Mouse (Mus musculus) liver, embryonic 13.5 days (tissue): ENCODE results near the gene Rapgef5. TPM values are rescaled to one million over a fixed set of nuclear protein-coding genes. Genes with fewer than 3 reads are reported as not detected.

Source experiments
- ATAC-seq: fragments of 200-750 bp; cut with Nextera tagmentation; 2 replicates; pipeline ENCODE4 v1.8.0; 2017; ENCODE audit warnings: low read depth, mild to moderate bottlenecking, moderate number of reproducible peaks, moderate library complexity
- DNase-seq: peaks from one replicate; pipeline ENCODE4 v3.0.0; 2022
- H3K27ac ChIP-seq: fragments of 300-500 bp; sonication (generic); 2 replicates; pipeline ENCODE4 v1.5.1; 2015; ENCODE audit warnings: moderate library complexity, mild to moderate bottlenecking, inconsistent platforms
- H3K27me3 ChIP-seq: fragments of 300-500 bp; sonication (generic); 2 replicates; pipeline ENCODE4 v1.6.1; 2015; ENCODE audit warnings: mild to moderate bottlenecking, inconsistent platforms
- H3K36me3 ChIP-seq: fragments of 300-500 bp; sonication (generic); 2 replicates; pipeline ENCODE4 v1.6.1; 2015; ENCODE audit warnings: mild to moderate bottlenecking, inconsistent platforms
- H3K4me1 ChIP-seq: fragments of 300-500 bp; sonication (generic); replicated peaks from 2 replicates; pipeline ENCODE4 v1.6.1; 2015; ENCODE audit warnings: inconsistent platforms
- H3K4me2 ChIP-seq: fragments of 300-500 bp; sonication (generic); 2 replicates; pipeline ENCODE4 v1.6.1; 2015; ENCODE audit warnings: inconsistent platforms, mild to moderate bottlenecking, moderate library complexity
- H3K4me3 ChIP-seq: fragments of 300-500 bp; sonication (generic); replicated peaks from 2 replicates; pipeline ENCODE4 v1.5.1; 2015; ENCODE audit warnings: mild to moderate bottlenecking, inconsistent platforms
- H3K9ac ChIP-seq: fragments of 300-500 bp; sonication (generic); 2 replicates; pipeline ENCODE4 v1.6.1; 2015; ENCODE audit warnings: mild to moderate bottlenecking, inconsistent platforms
- H3K9me3 ChIP-seq: fragments of 300-500 bp; sonication (generic); replicated peaks from 2 replicates; pipeline ENCODE4 v1.6.1; 2016; ENCODE audit warnings: inconsistent platforms
- WGBS: fragments of 180-500 bp; shearing (Covaris S2); methylation state at CpG from one replicate; pipeline ENCODE4 v1.1.7; 2015; ENCODE audit not compliant: insufficient replicate concordance; 5-methylcytosine and 5-hydroxymethylcytosine counted together
- polyA plus RNA-seq: library from polyadenylated mRNA; unstranded; fragments of >200 nt; fragmentation: Nextera tagmentation; extraction: Ambion mirVana; gene quantifications from 2 replicates; pipeline ENCODE4 v1.2.1, GENCODE M21; 2015

The Rapgef5 gene
- polyA plus RNA-seq, 1 experiment from 2014 or later = 1.3 TPM

DNA sequence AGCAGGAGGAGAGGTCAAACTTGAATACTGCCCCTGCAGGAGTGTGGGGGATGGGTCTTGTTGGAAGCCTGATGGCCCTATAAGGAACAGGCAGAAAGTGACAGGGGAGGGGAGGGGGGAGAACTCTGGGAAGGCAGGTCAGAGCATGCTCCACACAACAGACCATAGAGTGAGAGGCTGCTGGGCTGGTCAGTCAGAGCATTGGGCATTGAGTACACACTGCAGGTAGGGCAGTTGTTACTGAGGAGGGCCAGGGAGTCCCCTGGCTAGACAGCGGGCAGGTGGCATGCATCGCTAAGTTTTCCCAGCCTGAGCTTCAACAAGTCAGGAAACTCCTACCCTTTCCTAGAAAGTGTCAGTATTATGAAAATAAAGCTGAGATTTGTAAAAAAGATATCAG is 106.7 kb downstream of the Rapgef5 start:
- no peaks in the 10 kb centered on the region for H3K36me3 ChIP-seq
- no peak for ATAC-seq
- H3K4me2 ChIP-seq = no peak overlapping the region
- WGBS = 84% methylated on average over 2 of the region's 2 CpGs
- H3K4me1 ChIP-seq = no peaks in the 10 kb centered on the region
- no peak overlapping the region for H3K27ac ChIP-seq
- H3K27me3 ChIP-seq = no peaks in the 10 kb centered on the region
- no peak for DNase-seq
- no peak overlapping the region for H3K4me3 ChIP-seq
- no peak overlapping the region for H3K9ac ChIP-seq
- H3K9me3 ChIP-seq = no peaks in the 10 kb centered on the region

DNA sequence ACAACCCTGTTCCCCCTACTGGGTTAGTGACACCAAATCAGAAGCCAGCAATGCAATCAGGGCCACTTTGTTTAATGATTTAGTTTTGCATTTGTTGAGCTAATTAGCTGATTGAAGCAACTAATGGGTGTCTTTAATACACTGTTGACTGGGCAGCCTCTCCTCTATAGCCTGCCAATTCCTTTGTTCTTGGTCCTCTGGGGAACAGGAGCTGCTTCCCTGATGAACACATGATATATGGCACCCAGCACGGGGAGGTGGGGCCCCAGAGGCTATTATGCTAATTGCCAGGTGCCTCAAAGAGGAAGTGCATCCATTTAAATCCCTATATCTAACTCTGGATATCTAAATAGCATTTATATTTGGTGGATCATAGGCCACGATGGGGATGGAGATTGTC is 111.0 kb downstream of the Rapgef5 start:
- no peak for DNase-seq
- H3K4me3 ChIP-seq = no peak overlapping the region
- H3K4me1 ChIP-seq = no peaks in the 10 kb centered on the region
- 42% methylated on average over 2 of the region's 2 CpGs for WGBS
- H3K36me3 ChIP-seq = no peaks in the 10 kb centered on the region
- no peaks in the 10 kb centered on the region for H3K27me3 ChIP-seq
- no peak overlapping the region for H3K4me2 ChIP-seq
- ATAC-seq = no peak
- H3K9me3 ChIP-seq = no peaks in the 10 kb centered on the region
- H3K9ac ChIP-seq = no peak overlapping the region
- no peak overlapping the region for H3K27ac ChIP-seq

DNA sequence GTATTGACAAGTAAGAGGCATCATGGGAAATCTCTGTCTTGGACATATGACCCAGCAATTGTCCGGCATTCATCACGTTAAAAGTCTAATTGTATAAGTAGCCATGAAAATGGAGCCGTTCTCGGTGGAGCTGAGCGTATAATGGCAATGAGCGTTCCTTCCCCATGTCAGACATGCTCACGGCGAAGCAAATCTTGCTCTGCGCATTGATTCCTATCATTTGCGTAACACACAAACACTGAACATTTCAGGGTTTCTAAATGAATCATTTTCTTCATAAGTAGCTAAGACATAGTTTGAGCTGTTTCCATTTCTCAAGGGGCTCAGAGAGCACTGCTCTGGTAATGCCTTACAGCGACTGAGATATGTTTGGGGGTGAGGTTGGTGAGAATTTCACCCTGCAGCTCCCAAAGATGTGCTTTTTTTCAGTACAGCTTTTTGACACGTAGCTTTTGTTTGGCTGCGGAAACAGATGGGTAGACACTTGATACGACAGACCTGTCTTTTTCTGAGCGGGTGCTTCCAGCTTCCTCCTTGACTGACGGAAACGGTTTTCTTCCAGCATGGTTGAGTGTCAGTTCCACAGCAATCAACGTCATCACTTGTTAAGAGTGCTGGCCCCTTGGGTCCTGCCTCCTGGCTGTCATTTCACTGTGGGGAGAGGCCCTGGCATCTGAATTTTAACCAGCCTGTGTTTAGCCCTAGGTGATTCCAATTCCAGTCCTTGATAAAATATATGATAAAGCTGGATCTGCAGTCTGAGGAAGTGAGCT is 112.2 kb downstream of the Rapgef5 start:
- 75% methylated on average over 18 of the region's 18 CpGs for WGBS
- DNase-seq (no peak), ATAC-seq (no peak)
- Histone ChIP-seq H3K27ac (no peak overlapping the region), H3K4me3 (no peak overlapping the region), H3K9me3 (no peaks in the 10 kb centered on the region), H3K9ac (no peak overlapping the region), H3K27me3 (no peaks in the 10 kb centered on the region), H3K36me3 (no peaks in the 10 kb centered on the region), H3K4me2 (no peak overlapping the region), H3K4me1 (no peaks in the 10 kb centered on the region)

DNA sequence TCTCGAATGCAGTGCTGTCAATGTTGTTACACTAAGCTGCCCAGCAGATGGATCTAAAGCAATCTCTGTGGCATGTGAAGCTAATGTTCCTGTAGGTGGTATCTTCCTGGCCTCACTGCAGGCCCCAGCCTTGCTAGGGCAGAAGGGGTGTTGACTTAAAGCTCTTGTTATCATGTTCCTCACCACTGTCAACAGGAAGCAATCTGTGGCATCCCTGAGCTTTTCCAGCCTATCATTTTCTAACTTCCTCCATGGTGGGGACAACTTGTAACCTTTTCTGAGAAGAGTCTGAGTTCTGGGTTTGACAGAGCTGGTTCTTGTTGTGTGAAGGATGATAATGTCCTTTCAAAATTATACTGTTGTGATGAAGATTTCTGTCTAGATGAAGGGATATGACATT is 115.9 kb downstream of the Rapgef5 start:
- WGBS = 36% methylated on average over 1 of the region's 1 CpGs
- DNase-seq (no peak), ATAC-seq (no peak)
- Histone ChIP-seq H3K4me3 (no peak overlapping the region), H3K27me3 (no peaks in the 10 kb centered on the region), H3K4me1 (no peaks in the 10 kb centered on the region), H3K27ac (no peak overlapping the region), H3K4me2 (no peak overlapping the region), H3K9me3 (no peaks in the 10 kb centered on the region), H3K9ac (no peak overlapping the region), H3K36me3 (no peaks in the 10 kb centered on the region)

DNA sequence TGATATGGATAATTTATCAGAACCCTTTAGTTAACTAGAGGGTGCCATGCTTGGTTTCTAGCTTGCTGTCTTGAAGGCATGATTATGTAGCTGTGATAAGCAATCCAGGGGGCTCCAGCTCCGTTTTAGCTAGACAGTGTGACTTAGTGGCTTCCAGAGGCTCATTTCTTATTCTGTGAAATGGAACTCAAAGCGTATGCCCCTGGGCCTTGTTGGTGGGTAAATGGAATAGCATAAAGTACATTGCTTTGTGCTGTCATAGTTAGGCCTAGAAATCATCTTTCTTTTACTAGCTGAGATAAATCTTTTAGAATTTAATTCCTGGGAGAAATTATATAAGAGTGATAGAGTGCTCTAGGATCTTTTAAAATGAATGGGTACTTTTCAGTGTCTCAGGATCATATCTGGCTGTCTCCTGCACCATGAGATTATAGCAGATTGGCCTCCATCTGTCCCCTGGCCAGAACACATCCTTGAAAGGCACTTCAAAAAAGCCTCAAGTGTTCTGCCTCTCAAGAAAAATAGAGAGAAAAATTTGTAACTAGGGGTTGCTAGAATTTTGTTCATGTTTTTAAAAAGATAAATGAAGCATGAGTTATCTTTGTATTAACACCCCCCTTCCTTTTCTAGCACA is 120.0 kb downstream of the Rapgef5 start:
- WGBS = 48% methylated on average over 2 of the region's 2 CpGs
- Histone ChIP-seq H3K27ac (no peak overlapping the region), H3K9me3 (no peaks in the 10 kb centered on the region), H3K4me2 (no peak overlapping the region), H3K36me3 (no peaks in the 10 kb centered on the region), H3K9ac (no peak overlapping the region), H3K27me3 (no peaks in the 10 kb centered on the region), H3K4me3 (no peak overlapping the region), H3K4me1 (no peaks in the 10 kb centered on the region)
- ATAC-seq = no peak
- no peak for DNase-seq

DNA sequence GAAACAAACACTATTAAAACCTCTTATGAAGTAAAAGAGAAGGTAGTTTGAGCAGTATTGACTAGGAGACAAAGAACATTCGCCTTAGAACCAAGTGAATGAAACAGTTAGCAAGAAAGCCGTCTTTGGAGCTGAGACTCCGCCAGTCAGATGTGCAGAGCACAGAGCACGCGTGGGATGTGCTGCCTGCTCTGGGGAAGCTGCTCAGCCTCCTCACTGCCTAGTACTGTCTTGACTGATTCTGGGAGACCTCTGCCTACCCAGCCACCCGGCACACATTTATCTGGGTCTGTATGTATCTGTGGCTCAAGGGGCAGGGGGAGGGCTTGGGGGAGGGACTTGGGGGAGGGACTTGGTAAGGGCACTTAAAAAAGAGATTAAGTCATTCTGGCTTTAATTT is 120.7 kb downstream of the Rapgef5 start:
- Histone ChIP-seq H3K9ac (no peak overlapping the region), H3K4me1 (no peaks in the 10 kb centered on the region), H3K27ac (no peak overlapping the region), H3K36me3 (no peaks in the 10 kb centered on the region), H3K27me3 (no peaks in the 10 kb centered on the region), H3K9me3 (no peaks in the 10 kb centered on the region), H3K4me3 (no peak overlapping the region), H3K4me2 (no peak overlapping the region)
- ATAC-seq (no peak), DNase-seq (no peak)
- WGBS = 68% methylated on average over 6 of the region's 6 CpGs

DNA sequence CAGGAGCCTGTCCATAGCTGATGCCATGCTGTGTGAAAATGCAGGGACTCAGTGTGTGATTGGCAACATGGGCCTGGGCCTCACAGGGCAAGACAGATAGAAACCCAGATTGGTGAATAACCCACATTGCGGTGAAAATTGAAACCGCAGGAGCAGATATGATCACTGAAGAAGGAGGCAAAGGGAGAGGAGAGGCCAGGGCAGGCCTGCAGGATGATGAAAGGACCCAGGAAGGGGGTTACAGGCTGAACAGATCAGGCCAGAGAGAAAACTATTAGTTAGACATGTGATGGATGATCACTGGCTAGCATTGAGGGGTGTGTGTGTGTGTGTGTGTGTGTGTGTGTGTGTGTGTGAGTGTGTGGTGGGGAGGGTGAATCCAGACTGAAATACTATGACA is 122.6 kb downstream of the Rapgef5 start:
- Histone ChIP-seq H3K27ac (no peak overlapping the region), H3K4me3 (no peak overlapping the region), H3K9me3 (no peaks in the 10 kb centered on the region), H3K9ac (no peak overlapping the region), H3K27me3 (no peaks in the 10 kb centered on the region), H3K4me1 (no peaks in the 10 kb centered on the region), H3K36me3 (no peaks in the 10 kb centered on the region), H3K4me2 (no peak overlapping the region)
- 31% methylated on average over 2 of the region's 2 CpGs for WGBS
- DNase-seq (no peak), ATAC-seq (no peak)

DNA sequence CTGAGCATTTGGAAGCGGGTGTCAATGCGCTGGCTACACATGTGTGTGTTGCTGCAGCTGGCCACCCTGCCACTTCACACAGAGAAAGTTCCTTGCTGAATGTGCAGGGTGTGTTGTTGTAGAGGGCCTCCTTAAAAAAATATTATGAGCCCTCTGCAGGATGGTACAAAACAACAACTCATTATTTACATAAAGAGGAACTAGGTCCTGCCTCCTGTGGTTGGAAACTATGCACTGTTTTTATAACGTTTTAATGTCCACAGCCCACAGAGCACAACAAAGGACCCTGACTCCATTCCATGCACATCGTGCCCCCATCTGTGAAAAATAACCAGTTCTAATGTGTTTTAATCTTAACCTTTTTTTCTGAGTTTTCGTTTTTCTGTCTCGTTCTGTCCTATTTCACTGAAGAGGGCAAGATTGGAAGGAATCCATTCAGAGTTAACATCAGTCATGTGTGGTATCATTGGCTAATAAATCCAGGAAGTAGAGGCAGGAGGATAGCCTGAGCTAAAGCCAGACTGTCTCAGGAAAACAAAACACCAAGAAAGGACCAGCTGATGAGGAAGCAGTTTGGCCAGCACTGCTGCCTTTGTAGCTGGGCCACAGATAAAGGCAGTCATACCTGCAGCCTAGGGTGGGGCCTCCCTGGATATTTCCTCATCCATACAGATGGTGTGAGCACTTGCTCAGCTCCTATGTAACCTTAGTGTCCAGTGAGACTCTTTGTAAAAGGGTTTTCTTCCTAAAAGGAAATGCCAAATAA is 123.3 kb downstream of the Rapgef5 start:
- no peak overlapping the region for H3K4me3 ChIP-seq
- DNase-seq = no peak
- H3K9me3 ChIP-seq = no peaks in the 10 kb centered on the region
- H3K4me1 ChIP-seq = no peaks in the 10 kb centered on the region
- H3K27me3 ChIP-seq = no peaks in the 10 kb centered on the region
- no peak overlapping the region for H3K27ac ChIP-seq
- 54% methylated on average over 6 of the region's 6 CpGs for WGBS
- no peak overlapping the region for H3K9ac ChIP-seq
- no peak overlapping the region for H3K4me2 ChIP-seq
- ATAC-seq = no peak
- no peaks in the 10 kb centered on the region for H3K36me3 ChIP-seq

DNA sequence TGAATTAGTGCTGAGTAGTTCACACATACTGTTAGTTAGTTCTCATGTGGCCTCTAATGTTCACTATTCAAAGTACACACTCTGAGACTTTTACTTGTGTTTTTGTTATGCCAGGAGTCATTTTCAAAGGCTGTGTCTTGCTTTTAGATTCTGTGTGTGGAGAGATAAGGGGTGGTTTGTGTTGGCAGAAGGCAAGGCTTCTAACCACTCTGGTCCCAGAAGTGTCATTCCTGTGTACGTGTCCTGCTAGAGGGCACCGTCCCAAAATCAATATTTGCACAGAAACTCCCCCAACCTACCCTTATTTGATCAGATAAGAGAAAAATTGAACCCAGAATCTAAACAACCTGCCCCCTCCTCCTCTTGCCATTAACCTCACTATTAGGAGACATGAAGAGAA is 126.2 kb downstream of the Rapgef5 start:
- Histone ChIP-seq H3K4me3 (no peak overlapping the region), H3K36me3 (no peaks in the 10 kb centered on the region), H3K9ac (no peak overlapping the region), H3K9me3 (no peaks in the 10 kb centered on the region), H3K27ac (no peak overlapping the region), H3K4me2 (no peak overlapping the region), H3K4me1 (no peaks in the 10 kb centered on the region), H3K27me3 (no peaks in the 10 kb centered on the region)
- DNase-seq = no peak
- no peak for ATAC-seq
- 43% methylated on average over 2 of the region's 2 CpGs for WGBS

DNA sequence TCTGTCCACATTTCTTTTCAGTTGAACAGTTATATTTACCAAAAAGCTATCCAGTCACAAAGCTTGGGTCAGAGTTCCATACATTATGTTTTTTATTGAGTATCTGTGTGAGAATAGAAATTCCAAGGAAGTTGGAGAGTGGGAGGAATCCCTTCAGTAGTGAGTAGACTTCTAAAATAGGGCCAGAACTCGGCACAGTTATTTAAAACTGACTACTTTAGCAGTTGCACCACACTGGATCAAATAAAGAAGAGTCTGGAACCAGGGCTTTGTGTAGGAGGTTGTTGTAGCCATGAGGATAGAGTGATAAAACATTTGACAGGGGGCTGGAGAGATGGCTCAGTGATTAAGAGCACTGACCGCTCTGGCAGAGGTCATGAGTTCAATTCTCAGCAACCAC is 129.5 kb downstream of the Rapgef5 start:
- ATAC-seq (no peak), DNase-seq (no peak)
- H3K4me2 ChIP-seq = no peak overlapping the region
- H3K9me3 ChIP-seq = no peaks in the 10 kb centered on the region
- no peaks in the 10 kb centered on the region for H3K36me3 ChIP-seq
- no peak overlapping the region for H3K9ac ChIP-seq
- no peak overlapping the region for H3K4me3 ChIP-seq
- H3K27ac ChIP-seq = no peak overlapping the region
- H3K4me1 ChIP-seq = no peaks in the 10 kb centered on the region
- no peaks in the 10 kb centered on the region for H3K27me3 ChIP-seq
- WGBS = 66% methylated on average over 2 of the region's 2 CpGs

DNA sequence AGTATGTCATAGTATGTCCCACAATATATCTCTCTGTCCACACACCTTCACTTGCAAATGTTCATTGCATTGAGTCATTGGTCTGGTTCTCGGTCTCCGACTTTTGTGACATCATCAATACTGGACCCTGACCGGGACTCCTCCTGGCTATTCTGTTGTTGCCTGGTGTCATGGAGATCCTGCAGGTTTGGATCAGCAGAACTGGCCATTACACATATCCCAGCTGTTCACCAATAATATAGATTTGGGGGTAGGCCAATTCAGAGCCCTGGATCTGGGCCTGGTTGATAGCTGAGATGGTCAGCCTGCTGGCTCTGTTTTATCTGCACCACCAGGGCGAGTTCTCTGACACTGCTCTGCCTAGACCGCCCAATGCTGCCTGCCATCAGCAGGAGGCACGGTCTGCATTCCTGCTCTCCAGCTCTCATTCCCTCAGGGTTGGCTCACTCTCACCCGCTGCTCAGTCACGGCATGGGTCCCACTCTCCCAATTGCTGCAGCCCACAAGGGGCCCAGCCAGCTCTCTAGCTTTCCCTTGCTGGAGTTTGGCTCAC is 137.7 kb downstream of the Rapgef5 start:
- Histone ChIP-seq H3K4me2 (no peak overlapping the region), H3K27me3 (no peaks in the 10 kb centered on the region), H3K4me3 (no peak overlapping the region), H3K36me3 (no peaks in the 10 kb centered on the region), H3K9ac (no peak overlapping the region), H3K27ac (no peak overlapping the region), H3K4me1 (no peaks in the 10 kb centered on the region), H3K9me3 (no peaks in the 10 kb centered on the region)
- DNase-seq (no peak), ATAC-seq (peak; percentile 29; the same call in 1 of the 2 replicates)
- 65% methylated on average over 8 of the region's 8 CpGs for WGBS
